Mouse (Mus musculus): ENCODE measurements around the gene Gm2174.
A peak's percentile ranks its signal among the peaks of the same experiment; 100 is the strongest.

The Gm2174 gene

GRCm38 (mm10) chrX:56454671-56455371 lies 7.1 kb downstream of the Gm2174 start, which contains the start of gene Ints6l:
Gene Ints6l (plus strand): TSS chrX:56454857.
- H3K36me3 ChIP-seq (ENCODE audit: insufficient read depth, low read length) = no peaks in the 10 kb centered on the region
- H3K4me1 ChIP-seq (replicated peaks; ENCODE audit: low read depth, low read length) = peaks cover 8% of the 10 kb centered on the region; the same call in 1 of the 2 replicates
- TF ChIP-seq NANOG (IDR thresholded peaks at IDR 0.05; ENCODE audit: borderline replicate concordance, low read length) = no peak
- TF ChIP-seq POU5F1 (IDR thresholded peaks at IDR 0.05; ENCODE audit: borderline replicate concordance, low read length) = no peak
- no peak for TF ChIP-seq CTCF (conservative IDR thresholded peaks at IDR 0.05; ENCODE audit: low read length)
- no peaks in the 10 kb centered on the region for H3K27me3 ChIP-seq (ENCODE audit: insufficient read depth, low read length)
- H3K9me3 ChIP-seq (ENCODE audit: low read length) = no peaks in the 10 kb centered on the region
- peak within 1 kb of the TSS; percentile 85 for H3K4me3 ChIP-seq (replicated peaks; ENCODE audit: low read length)

GRCm38 (mm10) chrX:56455372-56456246 lies 7.8 kb downstream of the Gm2174 start:
- TF ChIP-seq NANOG (IDR thresholded peaks at IDR 0.05; ENCODE audit: borderline replicate concordance, low read length) = no peak
- TF ChIP-seq CTCF (conservative IDR thresholded peaks at IDR 0.05; ENCODE audit: low read length) = no peak
- H3K36me3 ChIP-seq (ENCODE audit: insufficient read depth, low read length) = no peaks in the 10 kb centered on the region
- peak overlapping the region; percentile 85 for H3K4me3 ChIP-seq (replicated peaks; ENCODE audit: low read length)
- H3K9me3 ChIP-seq (ENCODE audit: low read length) = no peaks in the 10 kb centered on the region
- H3K27me3 ChIP-seq (ENCODE audit: insufficient read depth, low read length) = no peaks in the 10 kb centered on the region
- peaks cover 8% of the 10 kb centered on the region; the same call in 1 of the 2 replicates for H3K4me1 ChIP-seq (replicated peaks; ENCODE audit: low read depth, low read length)

- no peaks in the 10 kb centered on the region for H3K9me3 ChIP-seq (ENCODE audit: low read length)
- TF ChIP-seq NANOG (IDR thresholded peaks at IDR 0.05; ENCODE audit: borderline replicate concordance, low read length) = no peak
- TF ChIP-seq CTCF (conservative IDR thresholded peaks at IDR 0.05; ENCODE audit: low read length) = no peak
- no peak for TF ChIP-seq POU5F1 (IDR thresholded peaks at IDR 0.05; ENCODE audit: borderline replicate concordance, low read length)
- H3K4me1 ChIP-seq (replicated peaks; ENCODE audit: low read depth, low read length) = peaks cover 8% of the 10 kb centered on the region; the same call in 1 of the 2 replicates
- H3K36me3 ChIP-seq (ENCODE audit: insufficient read depth, low read length) = no peaks in the 10 kb centered on the region
- H3K27me3 ChIP-seq (ENCODE audit: insufficient read depth, low read length) = no peaks in the 10 kb centered on the region
- peak overlapping the region; percentile 41 for H3K4me3 ChIP-seq (replicated peaks; ENCODE audit: low read length)
These were observed 8.6 kb downstream of the Gm2174 start for GRCm38 (mm10) chrX:56456379-56456778.

- no peak for TF ChIP-seq POU5F1 (IDR thresholded peaks at IDR 0.05; ENCODE audit: borderline replicate concordance, low read length)
- no peak for TF ChIP-seq NANOG (IDR thresholded peaks at IDR 0.05; ENCODE audit: borderline replicate concordance, low read length)
- TF ChIP-seq CTCF (conservative IDR thresholded peaks at IDR 0.05; ENCODE audit: low read length) = no peak
- Histone ChIP-seq H3K9me3 (ENCODE audit: low read length) (no peaks in the 10 kb centered on the region), H3K36me3 (ENCODE audit: insufficient read depth, low read length) (no peaks in the 10 kb centered on the region), H3K4me3 (replicated peaks; ENCODE audit: low read length) (no peak overlapping the region), H3K27me3 (ENCODE audit: insufficient read depth, low read length) (no peaks in the 10 kb centered on the region), H3K4me1 (replicated peaks; ENCODE audit: low read depth, low read length) (peaks cover 4% of the 10 kb centered on the region; the same call in 1 of the 2 replicates)
These were observed 14.5 kb downstream of the Gm2174 start for GRCm38 (mm10) chrX:56462020-56462933.

- TF ChIP-seq CTCF (conservative IDR thresholded peaks at IDR 0.05; ENCODE audit: low read length) = no peak
- TF ChIP-seq POU5F1 (IDR thresholded peaks at IDR 0.05; ENCODE audit: borderline replicate concordance, low read length) = no peak
- TF ChIP-seq NANOG (IDR thresholded peaks at IDR 0.05; ENCODE audit: borderline replicate concordance, low read length) = no peak
- Histone ChIP-seq H3K27me3 (ENCODE audit: insufficient read depth, low read length) (no peaks in the 10 kb centered on the region), H3K4me3 (replicated peaks; ENCODE audit: low read length) (no peak overlapping the region), H3K9me3 (ENCODE audit: low read length) (no peaks in the 10 kb centered on the region), H3K4me1 (replicated peaks; ENCODE audit: low read depth, low read length) (peaks cover 19% of the 10 kb centered on the region), H3K36me3 (ENCODE audit: insufficient read depth, low read length) (no peaks in the 10 kb centered on the region)
These were observed 17.1 kb downstream of the Gm2174 start for GRCm38 (mm10) chrX:56464906-56465305.

- Histone ChIP-seq H3K36me3 (ENCODE audit: insufficient read depth, low read length) (no peaks in the 10 kb centered on the region), H3K9me3 (ENCODE audit: low read length) (no peaks in the 10 kb centered on the region), H3K27me3 (ENCODE audit: insufficient read depth, low read length) (no peaks in the 10 kb centered on the region), H3K4me1 (replicated peaks; ENCODE audit: low read depth, low read length) (peaks cover 16% of the 10 kb centered on the region), H3K4me3 (replicated peaks; ENCODE audit: low read length) (no peak overlapping the region)
- TF ChIP-seq POU5F1 (IDR thresholded peaks at IDR 0.05; ENCODE audit: borderline replicate concordance, low read length) (no peak), NANOG (IDR thresholded peaks at IDR 0.05; ENCODE audit: borderline replicate concordance, low read length) (no peak), CTCF (conservative IDR thresholded peaks at IDR 0.05; ENCODE audit: low read length) (no peak)
These were observed 19.9 kb downstream of the Gm2174 start for GRCm38 (mm10) chrX:56467688-56468087.

- H3K4me1 ChIP-seq (replicated peaks; ENCODE audit: low read depth, low read length) = peaks cover 16% of the 10 kb centered on the region
- no peaks in the 10 kb centered on the region for H3K27me3 ChIP-seq (ENCODE audit: insufficient read depth, low read length)
- TF ChIP-seq CTCF (conservative IDR thresholded peaks at IDR 0.05; ENCODE audit: low read length) (no peak), NANOG (IDR thresholded peaks at IDR 0.05; ENCODE audit: borderline replicate concordance, low read length) (no peak), POU5F1 (IDR thresholded peaks at IDR 0.05; ENCODE audit: borderline replicate concordance, low read length) (no peak)
- no peaks in the 10 kb centered on the region for H3K36me3 ChIP-seq (ENCODE audit: insufficient read depth, low read length)
- H3K9me3 ChIP-seq (ENCODE audit: low read length) = no peaks in the 10 kb centered on the region
- no peak overlapping the region for H3K4me3 ChIP-seq (replicated peaks; ENCODE audit: low read length)
These were observed 20.7 kb downstream of the Gm2174 start for GRCm38 (mm10) chrX:56468422-56468821.

Data from E14TG2a.4 (cell line).